Mouse (Mus musculus): ENCODE measurements around the gene Ifi27.
"Not testable (repeated sequence)": the region's sequence is repeated elsewhere in the genome, so short reads cannot be mapped to it uniquely, and the experiment has no call there.

Ifi27 gene

DNA sequence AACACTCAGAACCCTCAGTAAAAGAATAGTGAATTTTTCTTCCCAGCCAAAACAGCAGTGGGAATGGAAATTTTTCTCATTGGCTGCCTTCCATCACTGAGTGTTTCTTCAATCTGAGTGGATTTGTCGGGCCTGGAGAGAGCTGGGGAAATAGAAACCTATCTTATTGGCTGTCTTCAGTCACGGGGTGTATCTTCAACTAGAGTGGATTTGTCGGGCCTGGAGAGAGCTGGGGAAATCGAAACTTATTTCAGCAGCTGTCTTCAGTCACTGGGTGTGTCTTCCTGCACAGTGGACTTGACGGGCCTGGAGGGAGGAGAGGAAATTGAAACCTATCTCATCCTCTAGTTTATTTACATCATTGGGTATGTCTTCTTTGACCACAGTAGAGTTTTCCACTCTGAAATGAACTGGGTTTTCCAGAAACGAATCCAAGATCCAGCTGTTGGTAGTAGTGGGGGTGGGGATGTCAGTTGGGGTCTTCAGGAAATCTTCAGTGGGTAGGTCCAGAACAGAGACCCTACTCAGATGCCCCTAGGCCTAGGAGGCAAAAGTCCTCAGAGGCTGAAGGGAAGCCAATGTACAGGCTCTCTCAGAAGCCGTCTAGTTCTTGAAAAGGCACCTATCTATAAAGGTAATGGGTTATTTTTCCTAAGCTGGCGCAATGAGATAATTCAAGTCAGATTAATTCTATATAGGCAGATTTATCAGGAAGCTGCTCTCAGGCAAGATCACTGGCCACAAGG lies at the start of gene Ifi27:
Gene Ifi27, plus strand, starts transcription at position 226 of the 746 bp plus-strand sequence.
- DNase-seq (ENCODE audit: low read depth, low spot score) = peak; percentile 16

DNA sequence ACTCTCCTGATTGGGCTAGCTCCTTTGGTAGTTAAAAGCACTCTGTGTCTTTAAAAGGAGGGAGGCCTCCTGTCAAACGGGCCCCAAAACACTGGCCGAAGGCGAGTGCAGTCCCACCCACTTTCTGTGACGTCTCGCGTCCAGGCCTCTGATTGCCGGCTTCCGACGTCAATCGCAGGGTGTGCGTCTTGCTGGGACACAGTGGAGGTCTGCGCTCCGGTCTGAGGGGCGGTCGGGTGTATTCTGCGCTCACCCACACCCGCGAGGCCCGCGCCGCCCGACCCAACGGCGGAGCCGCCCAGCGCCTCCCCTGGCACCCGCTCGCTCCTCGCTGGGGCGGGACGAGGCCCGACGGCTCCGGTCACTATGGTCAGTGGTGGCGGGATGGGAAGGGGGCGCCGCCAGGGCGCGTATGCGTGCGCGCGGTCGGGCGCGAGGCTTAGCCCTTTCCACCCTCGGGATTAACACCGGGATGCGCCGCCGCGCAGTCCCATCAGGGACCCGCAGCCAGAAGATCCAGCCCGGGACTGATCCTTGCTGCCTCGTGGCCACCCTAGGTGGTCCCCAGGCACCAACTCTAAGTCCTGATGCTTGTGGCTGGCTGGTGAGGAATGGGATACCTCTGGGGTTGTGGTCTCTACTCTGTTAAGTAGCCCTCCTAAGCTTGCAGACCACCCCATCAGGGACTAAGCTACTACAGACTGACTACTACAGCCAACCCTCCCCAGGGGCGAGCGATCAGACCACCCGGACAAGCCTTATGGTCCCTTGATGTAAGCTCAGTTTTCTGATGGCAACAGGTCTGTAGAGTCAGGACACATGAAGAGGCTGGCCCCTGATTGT lies 45.3 kb upstream of the Ifi27 start, which contains the start of gene Otub2:
Gene Otub2, plus strand, starts transcription at position 178 of the 843 bp plus-strand sequence.
- peak; percentile 95 for DNase-seq (ENCODE audit: low read depth, low spot score)

DNA sequence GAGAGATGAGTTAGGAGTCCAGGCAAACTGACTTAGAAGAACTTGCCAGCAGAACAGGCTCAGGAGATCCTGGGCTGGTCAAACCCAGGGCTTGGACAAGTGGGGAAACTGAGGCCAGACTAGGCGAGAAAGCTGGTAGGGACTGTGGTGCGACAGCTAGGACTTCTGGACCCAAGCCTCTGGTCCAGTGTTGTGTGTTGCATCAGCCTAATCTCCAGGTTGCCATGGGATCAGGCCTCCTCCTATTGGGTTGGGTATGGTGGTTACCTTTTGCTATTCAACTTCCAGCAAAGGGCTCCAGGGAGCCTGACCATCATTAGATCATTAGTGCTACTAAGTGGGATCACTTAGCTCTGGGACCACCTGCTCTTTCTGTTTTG lies 44.7 kb upstream of the Ifi27 start:
- DNase-seq (ENCODE audit: low read depth, low spot score) = no peak

DNA sequence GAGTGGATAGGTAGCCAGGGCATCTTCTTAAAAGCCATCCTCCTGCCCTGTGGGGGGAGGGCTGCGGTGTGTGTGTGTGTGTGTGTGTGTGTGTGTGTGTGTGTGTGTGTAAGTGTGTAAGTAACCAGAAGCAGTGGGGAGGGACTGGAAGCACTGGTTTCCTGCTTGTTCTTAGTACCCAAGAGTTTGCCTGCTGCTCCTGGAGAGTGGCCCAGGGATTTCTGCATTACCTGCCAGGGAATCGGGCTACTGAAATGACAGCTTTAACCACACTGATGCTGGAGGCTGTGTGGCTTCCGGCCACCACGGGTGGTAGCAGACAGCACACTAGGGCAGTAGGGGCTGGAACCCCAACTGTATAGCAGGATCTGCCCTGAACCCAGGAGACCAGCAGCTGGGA lies 44.0 kb upstream of the Ifi27 start:
- no peak for DNase-seq (ENCODE audit: low read depth, low spot score)

DNA sequence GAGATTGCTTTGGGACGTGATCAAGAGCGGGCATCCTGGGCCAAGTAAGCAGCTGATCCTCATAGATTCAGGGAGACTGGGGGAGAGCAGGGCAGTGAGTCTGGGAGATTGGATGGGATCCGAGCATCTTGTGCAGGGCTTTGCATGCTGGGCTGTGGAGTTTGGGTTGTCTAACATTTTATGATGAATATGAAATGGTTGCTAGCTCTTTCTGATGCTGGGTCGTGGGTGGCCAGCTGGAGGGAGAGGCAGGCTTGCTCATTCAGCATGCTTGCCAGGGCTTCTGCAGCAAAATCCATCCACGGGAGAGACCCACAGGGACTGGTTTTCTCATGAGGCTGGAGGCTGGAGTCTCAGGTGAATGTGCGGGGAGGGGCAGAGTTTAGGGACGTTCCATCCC lies 42.9 kb upstream of the Ifi27 start:
- DNase-seq (ENCODE audit: low read depth, low spot score) = no peak

DNA sequence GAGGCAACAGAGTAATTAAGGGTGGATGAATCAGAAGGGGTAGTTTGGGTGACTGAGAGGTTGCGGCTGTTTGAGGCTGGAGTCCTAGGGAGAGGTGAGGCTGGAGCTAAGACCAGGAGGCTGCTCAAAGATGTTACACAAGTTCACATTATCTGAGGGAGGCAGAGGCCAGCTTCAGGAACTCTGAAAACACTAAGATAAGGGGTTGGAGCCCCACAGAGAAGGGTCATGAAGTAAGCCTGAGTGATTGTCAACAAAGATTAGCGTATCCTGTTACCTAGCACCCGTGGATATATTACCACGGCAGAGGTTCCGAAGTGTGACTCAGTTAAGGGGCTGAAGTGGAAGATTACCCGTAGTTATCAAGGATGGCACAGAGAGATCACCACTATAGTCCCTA lies 40.5 kb upstream of the Ifi27 start:
- no peak for DNase-seq (ENCODE audit: low read depth, low spot score)

DNA sequence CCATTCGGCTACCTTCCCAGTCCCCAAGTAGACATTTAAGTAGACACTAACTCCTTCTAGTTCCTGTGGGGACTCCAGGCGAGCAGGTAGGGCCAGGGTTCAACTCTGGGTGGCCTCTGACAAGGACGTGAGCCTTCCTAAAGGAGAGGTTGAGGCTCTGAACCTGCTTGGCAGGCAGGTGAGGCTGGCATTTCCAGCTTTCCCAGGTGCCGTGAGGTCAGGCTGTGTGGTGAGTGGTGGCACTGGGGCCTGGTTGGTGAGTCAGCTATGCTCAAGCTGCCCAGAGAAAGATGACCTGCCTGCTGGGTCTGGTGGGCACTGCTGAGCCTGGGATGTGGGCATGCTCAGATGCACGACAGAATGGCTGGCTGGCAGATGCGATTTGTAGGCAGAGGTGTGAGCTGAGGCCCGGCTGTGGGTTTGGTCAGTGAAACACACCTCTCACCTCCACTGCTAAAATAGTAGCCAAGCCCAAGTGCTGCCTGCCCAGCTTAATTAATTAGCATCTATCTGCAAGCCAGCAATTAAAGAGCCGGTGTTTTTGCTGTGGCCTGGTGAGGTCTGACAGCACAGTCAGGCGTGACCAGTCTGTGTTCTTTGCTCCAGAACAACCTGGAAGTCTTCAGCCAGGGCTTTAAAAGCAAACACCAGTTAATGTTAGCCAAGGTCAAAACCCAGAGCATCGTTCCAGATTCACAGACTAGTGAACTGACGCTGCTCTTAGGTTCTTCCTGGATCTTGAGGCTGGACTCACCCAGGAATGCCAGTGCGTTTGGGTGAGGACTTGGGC lies 38.3 kb upstream of the Ifi27 start:
- no peak for DNase-seq (ENCODE audit: low read depth, low spot score)

DNA sequence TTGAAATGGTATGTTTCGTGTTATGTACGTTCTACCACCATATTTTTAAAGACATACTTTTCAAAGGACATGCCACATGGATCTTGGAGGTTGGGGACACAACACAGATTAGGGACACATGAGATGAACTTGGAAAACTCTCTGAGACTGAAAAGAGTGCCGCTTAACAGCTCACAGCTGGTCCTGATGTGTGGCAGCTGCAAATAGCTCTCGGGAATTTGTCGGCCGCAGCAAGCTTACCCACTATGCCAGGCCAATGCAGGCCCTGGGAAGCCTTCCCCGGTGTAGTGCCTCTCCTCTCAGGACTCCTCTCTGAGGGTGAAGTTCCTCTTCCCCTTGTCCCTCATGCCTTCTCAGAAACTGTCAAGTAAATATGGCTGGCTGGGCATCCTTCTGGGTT lies 37.3 kb upstream of the Ifi27 start:
- DNase-seq (ENCODE audit: low read depth, low spot score) = no peak

DNA sequence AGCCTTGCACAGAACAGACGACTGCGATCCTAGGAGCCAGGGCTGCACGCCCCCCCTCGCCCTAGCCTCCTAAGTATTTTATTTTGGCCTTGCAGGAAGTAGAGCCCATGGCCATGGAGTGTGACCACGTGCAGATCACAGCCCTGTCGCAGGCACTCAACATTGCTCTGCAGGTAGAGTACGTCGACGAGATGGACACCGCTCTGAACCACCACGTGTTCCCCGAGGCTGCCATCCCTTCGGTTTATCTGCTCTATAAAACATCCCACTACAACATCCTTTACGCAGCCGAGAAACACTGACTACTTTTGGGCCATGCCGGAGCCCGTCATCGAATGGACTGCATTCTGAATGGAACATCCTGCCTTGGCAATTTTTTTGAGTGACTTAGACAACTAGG lies 29.9 kb upstream of the Ifi27 start:
- no peak for DNase-seq (ENCODE audit: low read depth, low spot score)

DNA sequence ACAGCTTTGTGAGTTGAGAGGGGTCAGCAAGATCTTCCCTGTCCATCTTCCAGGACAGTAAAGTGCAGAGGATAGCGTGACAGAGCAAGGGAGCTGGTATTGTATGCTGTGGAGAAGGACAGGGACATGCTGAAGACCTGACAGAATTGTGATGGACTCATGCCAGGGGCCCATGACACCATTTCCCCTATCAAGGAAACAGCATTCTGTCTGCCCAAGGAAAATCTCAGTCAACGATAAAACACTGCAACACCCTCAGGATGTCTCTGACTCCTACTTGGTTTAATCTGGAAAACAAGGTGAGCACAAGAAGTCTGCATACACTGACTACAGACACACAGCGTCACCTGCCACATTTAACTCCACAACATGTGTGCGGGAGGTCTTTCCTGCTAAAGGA lies 26.3 kb upstream of the Ifi27 start, which contains the start of gene 9330161L09Rik:
Gene 9330161L09Rik, minus strand, starts transcription at position 101 of the 400 bp plus-strand sequence.
- no peak for DNase-seq (ENCODE audit: low read depth, low spot score)

DNA sequence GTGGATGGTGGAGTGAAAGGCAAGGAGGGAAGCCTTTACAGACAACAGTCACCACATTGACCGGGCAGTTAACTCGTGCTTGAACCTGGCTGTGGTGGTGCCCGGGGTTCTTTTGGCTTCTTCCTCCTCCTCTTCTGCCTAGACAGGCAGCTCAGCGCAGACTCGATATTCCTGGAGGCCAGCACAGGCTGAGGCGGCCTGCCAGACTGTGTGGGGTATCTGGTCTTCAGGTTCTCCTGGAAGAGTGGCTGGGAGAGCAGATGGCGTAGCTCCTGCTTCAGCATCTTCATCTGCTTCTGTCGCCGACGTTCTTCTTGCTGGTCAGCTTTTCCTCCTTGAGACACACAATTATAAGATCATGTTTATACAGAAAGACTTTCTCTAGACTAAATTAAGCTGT lies 25.9 kb upstream of the Ifi27 start:
- no peak for DNase-seq (ENCODE audit: low read depth, low spot score)

DNA sequence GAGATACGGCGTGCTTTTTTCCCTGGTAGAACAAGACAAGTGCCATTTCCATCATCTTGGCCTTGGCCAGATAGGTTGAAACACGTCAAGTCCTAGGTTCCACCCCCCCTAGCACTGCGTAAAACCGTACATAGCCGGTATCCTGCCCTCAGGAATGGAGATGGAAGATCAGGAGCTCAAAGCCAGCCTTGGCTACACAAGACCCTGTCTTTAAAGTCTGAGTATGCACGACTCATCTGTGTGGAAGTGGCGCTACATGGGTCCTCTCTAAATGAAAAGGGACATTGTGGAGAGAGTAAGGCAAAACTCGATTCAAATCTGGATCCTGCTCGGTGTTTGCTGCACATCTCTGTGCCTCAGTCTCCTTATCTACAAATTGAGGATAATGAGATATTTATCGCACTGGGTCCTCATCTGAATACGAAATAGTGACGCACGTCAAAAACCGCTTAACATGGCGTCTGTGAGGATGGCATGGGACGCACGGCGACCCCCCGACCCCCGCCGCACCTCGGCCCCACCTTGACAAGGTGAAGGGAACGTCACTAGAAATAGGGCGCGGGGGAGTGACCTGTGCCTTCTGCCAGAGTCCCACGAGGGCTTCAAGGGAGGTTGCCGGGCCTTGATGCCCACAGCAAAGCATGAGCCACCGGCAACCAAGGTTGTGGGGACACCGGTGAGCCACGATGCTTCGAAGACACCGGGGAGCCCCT lies 8.8 kb upstream of the Ifi27 start:
- no peak for DNase-seq (ENCODE audit: low read depth, low spot score)

DNA sequence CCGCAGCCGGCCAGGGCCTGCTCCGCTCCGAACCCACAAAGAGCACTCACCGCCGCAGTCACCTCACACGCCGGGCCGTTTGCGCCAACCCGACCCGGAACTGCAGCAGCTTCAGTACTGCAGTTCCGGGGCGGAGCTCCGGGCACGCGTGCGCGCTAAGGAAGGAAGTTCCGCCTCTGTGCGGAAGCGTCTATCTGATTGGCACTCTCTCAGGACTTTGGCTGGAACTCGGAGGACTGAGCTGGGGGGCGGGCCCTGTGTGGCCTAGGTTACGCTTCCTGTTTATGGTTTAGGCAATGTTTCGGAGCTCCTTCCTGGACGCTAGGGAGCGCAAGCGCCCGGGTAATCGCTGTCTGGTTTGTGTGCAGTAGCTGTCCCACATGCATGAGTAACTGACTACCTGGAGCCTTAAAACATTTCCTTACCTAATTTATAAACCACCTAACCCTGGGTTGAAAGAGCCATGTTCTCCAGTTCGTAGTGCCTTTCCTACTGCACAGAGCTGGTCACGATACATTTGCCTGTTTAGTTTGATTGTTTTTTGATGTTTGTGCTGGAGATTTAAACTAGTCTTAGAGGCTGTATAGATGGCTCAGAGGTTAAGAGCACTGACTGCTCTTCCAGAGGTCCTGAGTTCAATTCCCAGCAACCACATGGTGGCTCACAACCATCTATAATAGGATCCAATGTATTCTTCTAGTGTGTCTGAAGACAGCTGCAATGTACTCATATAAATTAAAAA lies 8.1 kb upstream of the Ifi27 start, which contains the start of gene Ddx24:
Gene Ddx24, minus strand, starts transcription at position 102 of the 742 bp plus-strand sequence.
- peak; percentile 97 for DNase-seq (ENCODE audit: low read depth, low spot score)

DNA sequence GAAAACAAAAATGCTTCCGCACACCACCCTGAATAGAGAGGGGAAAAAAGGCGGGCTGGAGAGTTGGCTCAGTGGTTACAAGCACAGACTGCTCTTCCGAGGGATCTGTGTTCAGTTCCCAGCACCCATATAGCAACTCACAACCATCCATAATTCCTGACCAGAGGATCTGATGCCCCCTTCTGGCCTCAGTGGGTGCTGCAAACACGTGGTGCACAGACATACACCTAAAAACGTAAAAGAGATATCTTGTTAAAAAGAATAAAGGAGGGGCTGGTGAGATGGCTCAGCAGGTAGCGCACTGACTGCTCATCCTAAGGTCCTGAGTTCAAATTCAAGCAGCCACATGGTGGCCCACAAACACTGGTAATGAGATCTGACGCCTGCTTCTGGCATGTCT lies 7.3 kb upstream of the Ifi27 start:
- no peak for DNase-seq (ENCODE audit: low read depth, low spot score)

DNA sequence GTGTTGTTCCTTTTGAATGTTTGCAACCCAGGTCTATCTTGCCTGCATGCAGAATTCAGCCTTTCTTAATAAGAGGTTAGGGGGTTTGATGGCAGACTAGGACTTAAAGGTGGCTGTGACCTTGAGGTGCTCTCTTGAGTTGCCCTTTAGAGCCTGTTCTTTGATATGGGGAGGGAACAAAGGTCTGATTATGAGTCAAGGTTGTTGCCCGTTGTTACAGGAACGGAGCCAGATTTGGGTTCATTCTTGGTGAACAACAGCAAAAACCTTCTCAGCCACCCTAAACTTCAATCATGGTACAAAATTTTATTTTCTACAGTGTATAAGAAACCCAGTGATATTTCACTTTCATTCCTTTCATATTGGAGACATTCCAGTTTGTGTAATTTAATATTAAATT lies 581 bp upstream of the Ifi27 start:
- DNase-seq (ENCODE audit: low read depth, low spot score) = no peak

DNA sequence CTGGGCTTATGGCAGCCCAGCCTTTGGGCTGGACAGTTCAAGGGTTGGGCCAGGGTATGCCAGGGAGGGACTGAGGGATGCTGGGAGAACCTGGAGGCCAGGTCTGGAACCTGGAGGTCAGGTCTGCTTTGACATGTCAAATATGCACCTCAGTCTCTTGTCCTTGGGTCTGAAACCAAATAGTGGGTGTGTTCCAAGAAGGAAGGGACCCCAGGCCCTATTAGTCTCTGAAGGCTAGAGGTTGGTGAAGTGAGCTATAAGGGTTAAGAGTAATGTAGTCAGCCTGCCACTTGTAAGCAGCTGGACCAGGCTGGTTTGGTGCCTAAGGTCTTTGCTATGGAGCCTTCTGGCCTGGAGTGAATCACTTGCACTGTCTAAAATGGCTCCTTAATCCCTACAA lies 850 bp downstream of the Ifi27 start:
- DNase-seq (ENCODE audit: low read depth, low spot score) = no peak

DNA sequence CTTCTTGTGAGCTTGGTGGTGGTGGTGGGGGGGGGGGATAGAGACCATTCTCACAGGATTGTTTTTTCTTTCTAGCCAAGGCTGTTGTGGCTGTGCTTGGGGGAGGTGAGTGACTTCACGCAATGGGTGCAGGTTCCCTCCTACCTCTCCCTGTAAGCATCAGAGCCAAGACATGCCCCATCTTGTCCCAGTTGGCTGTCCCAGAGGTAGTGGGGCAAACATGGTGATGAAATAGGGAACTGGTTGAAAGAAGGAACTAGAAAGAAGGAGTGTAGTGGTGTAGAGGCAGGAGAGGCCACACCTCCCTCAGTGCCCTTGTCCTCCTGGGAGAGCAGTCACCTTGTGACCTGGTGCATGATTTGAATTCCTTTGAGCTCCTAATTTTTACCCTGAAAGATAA lies 3.6 kb downstream of the Ifi27 start:
- no peak for DNase-seq (ENCODE audit: low read depth, low spot score)

DNA sequence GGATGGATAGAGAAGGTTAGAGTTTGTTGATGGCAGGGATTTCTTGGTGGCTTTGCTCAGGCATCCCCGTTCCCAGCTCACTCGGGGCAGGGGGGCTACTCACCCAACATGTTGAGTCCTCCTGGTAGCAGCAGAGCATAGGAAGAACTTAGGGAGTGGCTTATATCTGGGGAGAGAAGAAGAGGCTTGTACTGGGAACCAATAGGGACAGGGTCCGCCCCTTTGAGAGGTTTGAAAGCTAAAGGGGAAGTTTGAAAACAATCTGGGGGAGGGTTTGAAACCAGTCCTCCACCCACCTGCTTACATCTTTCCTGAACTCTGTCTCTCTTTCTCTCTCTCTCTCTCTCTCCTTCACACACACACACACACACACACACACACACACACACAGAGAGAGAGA lies 9.5 kb downstream of the Ifi27 start, which contains the start of gene Ifi27l2a:
Gene Ifi27l2a, minus strand, starts transcription at position 157 of the 400 bp plus-strand sequence.
- DNase-seq (ENCODE audit: low read depth, low spot score) = no peak

DNA sequence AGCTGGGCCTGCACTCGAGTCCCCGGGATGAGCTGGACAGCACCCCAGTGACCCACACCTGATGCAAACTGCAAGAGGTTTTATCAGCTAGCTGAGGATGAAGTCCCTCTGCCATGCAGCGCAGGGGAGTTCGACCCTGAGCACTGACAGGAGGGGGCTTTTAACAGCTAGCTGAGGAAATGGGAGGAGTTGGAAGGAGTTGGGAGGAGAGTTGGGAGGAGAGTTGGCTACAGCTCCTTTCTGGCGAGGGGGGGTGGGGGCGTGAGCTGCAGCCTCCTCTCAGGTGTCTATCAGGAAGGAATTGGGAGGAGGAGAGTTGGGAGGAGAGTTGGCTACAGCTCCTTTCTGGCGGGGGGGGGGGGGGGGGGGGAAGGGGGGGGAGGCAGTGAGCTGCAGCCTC lies 10.2 kb downstream of the Ifi27 start:
- not testable (repeated sequence) for DNase-seq (ENCODE audit: low read depth, low spot score)

DNA sequence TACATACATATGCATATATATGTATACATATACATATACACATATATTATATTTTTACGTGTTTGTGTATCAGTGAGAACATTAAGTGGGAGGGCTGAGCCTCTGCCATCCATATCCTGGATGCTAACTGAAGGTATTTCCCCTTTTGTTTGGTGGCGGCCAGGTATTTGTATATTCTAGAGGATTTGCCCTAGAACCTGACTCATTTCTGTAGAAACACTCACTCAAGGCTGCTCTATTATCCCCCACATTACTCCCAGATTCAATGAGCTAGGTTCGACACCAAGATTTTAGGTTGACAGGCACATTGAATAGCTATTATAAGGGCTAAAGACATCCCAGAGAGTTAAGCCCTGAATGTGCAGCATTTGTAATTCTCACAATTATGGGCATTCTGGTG lies 11.0 kb downstream of the Ifi27 start:
- no peak for DNase-seq (ENCODE audit: low read depth, low spot score)

DNA sequence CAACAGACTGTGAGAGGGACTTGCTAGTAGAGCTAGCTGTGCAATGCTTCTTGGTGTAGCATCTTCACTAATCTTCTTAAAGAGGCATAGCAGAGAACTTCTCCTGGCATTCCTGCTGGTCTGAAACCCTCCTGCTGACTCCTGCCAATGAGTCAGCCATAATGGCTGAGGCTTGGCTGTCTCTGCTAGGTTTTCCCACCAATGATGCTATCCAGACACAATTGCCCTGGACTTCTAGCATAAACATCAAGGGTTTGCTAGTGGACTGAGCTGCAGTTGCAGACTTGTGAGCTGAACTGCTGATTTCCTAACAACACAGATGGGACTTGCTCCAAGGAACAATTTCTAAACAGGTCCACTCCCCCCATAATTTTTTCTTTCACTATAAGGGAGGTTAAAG lies 19.4 kb downstream of the Ifi27 start:
- DNase-seq (ENCODE audit: low read depth, low spot score) = no peak
